Mouse (Mus musculus) induced T-regulatory cell, adult 2 months (primary cell): ENCODE results near the gene Pdpk1.
"Not testable (repeated sequence)": the region's sequence is repeated elsewhere in the genome, so short reads cannot be mapped to it uniquely, and the experiment has no call there.

ENCODE experiments used
- DNase-seq: peaks from one replicate; pipeline ENCODE4 v3.0.0-alpha.2; 2012; ENCODE audit warnings: low read depth

The Pdpk1 gene

DNA sequence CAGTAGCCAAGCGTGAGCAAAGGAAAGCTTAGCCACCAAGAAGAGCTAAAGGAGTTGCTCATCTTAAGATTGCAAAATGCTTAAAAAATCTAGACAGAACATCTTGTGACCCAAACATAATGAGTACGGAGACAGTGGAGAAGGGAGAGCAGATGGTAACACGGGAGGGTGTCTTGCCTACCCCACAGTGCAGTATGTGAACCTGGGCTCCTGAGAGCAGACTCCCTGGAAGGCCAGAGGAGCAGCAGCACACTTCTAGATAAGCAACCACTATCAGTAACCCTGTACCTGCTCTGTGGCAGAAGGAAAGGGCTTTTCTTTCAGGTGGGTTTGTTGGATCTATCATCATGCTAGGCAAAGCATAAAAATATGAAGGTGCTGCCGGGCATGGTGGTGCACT is 37.7 kb downstream of the Pdpk1 start:
- no peak for DNase-seq

DNA sequence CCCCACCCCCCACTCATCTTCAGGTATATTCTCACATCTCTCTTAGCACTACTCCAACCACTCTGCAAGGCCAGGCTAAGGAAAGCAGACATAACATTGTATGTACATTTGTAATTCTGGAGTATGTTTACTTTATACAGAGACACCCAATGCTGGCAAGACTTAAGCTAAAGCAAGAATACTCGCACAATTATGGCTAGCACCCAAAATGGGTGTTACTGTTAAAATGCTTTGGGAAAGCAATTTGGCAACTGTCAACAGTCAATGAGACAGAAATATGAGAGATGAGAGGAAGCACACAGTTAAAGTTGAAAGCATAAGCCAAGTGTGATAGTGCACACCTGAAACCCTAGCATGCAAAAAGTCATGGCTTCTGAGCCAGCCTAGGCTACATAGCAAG is 39.5 kb downstream of the Pdpk1 start:
- no peak for DNase-seq

DNA sequence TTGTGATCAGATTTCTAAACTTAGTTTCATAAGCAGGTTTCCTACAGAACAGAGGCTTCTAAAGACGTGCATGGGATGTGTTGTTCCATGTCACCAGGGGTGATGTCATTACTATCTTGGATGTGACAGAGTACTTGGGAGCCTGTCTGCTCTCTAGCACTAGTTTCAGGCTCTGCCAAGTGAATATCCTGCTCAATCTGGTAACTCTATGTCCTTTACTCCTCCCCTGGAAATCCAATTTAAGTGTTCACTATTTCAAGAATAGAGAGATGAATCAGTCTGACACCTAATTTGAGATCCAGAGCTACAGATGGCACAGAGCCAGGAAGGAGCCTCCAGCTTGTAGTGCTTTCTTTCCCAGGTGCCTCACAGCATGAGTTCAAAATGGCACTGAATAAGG is 41.8 kb downstream of the Pdpk1 start:
- DNase-seq = no peak

DNA sequence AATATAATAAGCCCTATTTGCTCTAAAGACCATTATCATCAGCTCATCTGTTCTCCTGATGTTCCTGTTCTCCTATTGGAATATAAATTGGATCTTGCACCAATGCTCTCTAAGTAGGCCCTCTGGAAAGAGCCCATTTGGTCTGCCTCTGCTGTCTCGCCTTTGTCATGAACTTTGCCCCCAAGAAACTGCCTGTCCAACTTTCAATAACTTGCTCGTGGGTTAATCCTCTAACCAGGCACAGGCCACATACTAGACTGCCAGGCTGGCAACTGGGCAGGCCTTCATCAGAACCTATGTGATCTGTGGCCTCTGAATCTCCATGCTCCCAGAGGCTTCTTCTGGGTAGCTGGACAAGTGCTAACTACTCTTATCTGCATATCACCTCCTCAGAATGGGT is 45.6 kb downstream of the Pdpk1 start:
- no peak for DNase-seq

DNA sequence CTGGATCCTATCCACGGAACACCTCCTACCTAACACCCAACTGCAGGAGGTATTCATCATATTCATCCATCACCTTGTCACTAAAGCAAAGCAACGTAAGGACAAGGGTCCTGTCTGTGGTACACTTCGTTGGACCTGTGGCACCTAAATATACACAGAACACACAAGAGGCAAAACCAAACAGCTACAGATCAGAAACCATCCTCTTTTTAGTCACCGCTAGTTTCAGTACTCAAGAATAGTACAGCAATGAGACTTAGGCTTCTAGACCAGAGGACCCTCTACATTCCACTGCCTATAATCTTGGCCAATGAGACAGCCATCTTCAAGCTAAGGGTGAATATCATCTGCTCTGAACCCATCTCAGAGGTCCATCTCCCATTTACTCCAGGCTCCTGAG is 52.4 kb downstream of the Pdpk1 start:
- DNase-seq = no peak

DNA sequence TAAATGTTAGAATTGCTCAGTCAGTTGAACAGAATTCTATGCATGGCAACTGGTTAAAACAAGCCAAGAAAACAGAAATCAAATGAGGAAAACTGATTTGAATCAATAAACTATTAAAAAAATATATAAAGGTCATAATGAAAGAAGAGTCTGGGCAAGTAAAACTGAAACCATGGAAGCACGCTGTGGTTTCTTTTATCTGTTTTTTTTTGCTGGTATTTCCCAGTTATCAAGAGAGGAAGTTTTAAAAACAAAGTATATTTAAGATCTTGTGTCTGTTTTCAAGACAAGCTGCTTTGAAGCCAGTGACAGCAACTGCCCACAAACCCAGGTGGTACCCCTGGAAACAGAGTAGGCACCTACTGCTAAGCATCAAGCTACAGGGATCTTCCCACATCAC is 60.1 kb downstream of the Pdpk1 start:
- no peak for DNase-seq

DNA sequence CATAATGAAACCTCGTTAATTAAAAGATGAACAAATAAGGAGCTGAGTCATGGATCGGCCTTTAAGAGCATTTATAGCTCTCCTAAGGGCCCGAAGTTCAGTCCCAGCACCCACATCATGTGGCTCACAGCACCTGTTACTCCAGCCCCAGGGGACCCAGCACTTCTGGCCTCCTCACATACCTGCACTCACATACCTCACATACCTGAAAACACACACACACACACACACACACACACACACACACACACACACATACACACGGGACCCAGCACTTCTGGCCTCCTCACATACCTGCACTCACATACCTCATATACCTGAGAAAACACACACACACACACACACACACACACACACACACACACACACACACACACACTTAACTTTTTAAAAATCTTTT is 64.3 kb downstream of the Pdpk1 start:
- DNase-seq = not testable (repeated sequence)

DNA sequence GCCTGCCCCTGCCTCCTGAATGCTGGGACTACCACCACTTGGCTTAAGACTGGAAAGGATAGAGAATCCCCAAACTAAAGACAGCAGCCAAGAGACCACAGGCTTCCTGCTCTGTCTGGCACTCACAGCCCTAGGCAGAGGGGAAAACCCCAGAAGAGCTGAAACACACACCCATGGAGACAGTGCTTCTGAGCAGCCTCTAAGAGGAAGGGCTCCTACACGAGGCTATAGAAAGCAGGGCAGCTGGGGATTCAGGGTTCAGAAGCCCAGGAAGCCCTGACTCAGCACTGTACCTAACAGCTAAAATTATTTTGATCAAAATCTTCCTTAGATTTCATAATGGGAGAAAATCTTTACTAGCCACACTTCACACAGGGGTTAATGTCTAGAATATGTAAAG is 66.1 kb downstream of the Pdpk1 start:
- peak; percentile 67 for DNase-seq

DNA sequence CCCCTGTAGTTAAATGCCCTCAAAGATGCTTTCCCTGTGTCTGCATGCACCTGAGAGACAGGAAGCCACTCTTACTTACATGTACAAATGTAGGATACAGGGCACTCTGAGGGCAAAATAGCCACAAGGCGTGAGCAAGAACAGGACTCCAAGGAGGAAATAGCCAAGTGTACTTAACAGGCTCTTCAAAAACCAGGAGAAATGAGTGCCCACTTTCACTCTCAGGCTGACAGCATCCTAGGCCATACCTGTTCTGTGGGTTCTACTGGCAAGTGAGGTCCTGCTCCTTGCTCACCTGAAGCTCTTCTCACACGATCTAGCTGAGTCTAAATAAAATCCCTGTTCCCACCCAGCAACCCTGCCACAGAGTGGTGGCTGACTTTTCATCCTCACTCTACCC is 73.6 kb downstream of the Pdpk1 start:
- no peak for DNase-seq

DNA sequence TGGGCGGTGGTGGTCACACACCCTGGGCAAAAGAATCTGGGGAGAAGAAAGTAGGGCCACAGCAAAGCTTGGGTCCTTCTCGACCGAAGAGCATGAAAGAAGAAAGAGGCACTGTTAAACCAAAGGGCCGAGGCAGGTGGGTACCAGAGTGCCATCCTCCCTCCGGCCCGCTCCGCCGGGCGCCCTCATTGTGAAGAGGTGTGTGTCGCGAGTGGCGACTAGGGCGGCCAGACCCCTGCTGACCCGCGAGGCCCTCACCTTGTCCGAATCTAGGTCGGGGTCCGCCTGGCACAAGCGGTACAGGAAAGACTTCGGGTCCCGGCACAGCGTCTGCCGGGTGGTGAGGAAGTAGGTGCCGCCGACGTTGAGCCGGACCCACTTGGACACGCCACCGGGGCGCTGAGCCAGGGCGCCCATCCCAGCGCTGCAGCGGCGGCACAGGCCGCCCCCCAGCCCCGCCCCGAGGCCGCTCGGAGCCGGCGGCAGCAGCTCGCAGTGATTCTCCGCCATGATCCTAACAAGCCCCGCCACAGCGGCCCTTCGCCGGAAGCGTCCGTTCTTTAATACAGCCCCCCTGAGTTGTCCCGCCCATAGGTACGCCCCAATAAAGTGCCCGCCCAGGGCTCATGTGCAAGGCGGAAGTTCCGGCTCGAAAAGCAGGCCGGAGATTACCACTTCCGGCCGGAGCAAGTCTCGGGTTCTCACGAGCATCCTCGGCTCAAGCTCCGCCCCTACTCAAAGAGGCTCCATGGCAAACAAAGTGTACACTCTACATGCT is 77.6 kb downstream of the Pdpk1 start, which contains the start of gene Kctd5:
Gene Kctd5, minus strand, starts transcription at position 567 of the 778 bp plus-strand sequence.
- DNase-seq = peak; percentile 97

DNA sequence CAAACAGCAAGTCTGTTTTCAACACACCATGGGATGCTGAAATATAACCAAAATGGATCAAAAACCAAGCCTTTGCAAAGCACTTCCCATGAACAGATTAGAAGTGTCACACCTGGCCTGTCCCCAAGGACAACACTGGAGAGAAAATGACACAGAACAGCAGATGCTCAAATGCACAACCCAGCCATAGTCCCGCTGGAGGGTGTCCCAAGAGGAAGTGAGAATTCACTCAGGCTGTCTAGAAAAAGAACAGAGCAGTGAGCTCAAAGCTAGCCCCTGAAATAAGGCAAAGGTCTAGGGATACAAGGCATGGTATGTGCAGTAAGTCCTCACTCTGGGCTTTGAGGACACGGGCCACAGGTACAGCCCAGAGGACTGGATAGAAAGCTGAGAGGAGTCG is 81.2 kb downstream of the Pdpk1 start:
- no peak for DNase-seq

DNA sequence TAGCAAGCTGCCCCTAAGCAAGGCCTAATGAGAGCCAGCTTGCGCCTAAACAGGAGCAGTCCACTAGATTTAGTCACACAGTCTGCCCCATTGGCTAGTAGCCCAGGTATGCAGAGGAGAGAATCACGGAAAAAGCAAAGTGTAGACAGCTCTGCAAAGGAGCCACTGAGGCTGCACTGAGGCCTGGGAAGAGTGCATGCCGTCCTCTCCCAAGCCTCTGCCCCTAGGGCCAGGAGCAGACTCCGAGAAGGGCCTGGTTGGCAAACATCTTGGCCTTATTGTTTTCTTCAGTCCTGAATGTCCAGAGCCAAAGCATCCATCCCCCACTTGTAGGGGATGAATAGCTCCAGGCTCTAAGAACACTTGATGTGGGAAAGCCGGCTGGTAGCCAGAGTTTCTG is 82.5 kb downstream of the Pdpk1 start:
- no peak for DNase-seq

DNA sequence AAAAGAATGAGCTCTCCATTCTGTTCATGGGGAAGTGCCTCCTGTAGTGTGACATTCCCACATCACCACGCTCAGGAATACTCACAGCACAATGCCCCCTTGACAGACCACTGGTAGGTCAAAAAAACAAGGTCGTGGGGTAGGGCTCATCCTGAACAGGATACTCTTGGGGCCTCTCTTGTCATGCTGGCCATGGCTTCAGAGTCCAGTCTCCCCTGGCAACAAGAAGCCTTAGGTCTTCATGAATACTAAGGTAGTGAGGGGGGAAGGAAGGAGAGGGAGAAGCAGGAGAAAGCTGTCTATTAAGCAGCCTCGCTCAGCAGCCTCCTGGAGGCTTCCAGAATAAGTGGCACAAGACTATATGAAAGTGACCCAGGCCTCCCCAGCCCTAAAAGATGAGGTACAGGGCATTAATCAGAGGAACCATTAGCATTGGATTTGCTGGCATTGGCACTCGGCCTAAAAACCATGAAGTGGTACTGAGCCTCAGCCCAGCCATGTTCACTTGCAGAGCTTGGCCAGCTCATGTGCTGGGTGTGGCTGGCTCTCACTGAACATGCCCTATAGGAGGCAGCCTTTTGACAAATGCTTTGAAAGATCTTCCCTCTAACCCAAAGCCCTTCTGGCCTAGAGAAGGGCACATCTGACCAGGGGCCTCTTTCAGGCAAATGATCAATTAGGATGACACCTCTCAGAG is 88.1 kb downstream of the Pdpk1 start:
- DNase-seq = no peak

DNA sequence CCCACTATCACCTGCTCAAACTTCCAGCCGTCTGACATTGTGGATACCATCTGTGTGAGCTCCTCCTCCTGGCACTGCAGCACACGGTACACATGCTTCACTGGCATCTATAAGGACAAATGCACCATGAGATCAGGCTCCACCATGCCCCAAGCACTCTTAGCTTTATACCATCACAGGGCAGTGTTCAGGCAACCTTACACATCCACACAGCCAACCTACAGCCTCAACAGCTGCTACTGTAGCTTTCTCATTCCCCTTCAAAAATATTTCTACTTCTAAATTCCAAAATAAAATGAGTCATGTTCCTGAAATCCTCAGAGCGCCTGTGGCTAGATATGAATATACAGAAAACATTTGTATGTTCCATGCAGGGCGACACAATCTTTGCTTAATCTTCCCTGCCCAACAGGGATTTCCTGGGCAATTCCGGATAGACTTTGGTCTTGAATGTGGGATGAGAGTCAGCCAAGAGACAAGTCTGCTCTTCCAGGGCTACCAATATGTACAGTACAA is 92.9 kb downstream of the Pdpk1 start:
- DNase-seq = no peak

DNA sequence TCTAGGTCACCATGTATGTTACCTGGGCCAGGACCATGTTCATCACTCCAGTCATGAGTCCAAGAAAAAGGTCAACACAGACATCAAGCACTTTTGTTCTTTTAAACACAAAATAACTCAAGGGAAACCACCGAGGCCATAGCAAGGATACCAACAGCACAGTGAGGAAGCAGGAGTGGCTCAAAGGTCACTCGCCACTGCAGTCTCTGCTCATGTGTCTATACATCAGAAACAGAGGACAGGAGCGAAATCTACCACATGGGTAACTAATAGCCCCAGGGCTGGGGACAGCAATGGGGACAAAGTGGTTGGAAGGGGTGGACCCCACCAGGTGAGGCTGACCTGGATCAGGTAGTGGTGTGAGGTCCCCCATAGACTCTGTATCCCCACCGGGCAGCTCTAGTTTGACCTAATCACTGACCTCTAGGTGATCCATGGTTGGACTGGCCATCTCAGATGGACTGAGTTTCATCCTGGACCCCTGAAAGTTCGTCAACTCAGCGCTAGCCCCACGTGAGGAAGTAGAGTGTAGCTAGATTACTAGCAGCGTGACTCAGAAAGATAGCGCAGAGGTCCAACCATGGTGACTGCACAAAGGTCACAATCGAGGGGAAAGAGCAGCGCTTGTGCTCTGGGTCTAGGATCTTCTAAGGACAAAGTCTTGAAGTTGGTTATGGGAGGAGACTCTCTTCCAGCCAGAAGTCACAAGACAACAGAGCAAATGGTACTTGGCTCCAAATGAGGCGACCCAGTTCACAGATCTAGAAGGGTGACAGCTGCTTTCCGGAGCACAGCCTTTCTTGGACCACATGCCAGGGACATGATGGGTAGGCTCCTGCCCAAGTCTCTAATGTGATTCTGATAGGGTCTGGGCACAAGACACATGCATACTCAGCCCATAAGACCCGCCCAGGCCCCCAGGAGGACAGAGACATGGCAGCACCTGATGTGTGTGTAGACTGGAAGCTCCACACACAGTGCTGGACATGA is 93.8 kb downstream of the Pdpk1 start:
- no peak for DNase-seq

DNA sequence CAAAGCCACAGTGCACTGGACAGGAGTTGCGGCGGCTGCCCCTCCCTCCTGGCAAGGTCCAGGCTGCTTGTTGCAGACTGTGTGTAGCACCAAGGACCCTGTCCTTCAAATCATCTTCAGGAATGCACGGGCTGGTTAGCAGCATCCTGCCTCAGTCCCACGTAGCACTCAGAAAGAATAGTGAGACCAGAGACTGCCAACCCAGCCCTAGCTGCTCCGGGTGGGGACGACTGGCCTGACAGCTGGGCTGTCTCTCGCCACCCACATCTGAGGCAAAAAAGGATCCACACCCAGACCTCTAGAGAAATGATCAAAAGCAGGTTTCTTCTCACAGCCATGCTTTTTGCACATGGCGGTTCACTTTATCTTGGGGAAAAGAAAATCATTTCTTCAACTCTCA is 101.7 kb downstream of the Pdpk1 start:
- no peak for DNase-seq

DNA sequence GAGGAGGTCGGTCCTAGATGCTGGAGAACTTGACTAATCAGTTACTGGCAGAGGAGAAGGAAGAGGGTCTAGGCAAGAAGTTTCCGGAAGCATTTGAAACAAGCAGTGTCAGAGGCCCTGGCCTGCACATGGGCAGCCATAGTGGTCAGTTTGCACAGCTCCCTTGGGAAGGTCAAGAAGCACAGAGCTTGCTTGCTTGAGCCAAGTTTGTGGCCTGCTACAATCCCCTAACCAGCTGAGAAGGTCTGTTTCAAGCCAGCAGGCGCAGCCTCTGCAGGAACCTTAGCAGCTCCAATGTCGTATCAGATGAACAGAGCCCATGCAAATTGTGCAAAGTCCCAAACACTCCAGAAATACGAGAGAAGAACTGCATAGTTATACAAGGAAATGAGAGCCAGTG is 102.7 kb downstream of the Pdpk1 start:
- DNase-seq = no peak

DNA sequence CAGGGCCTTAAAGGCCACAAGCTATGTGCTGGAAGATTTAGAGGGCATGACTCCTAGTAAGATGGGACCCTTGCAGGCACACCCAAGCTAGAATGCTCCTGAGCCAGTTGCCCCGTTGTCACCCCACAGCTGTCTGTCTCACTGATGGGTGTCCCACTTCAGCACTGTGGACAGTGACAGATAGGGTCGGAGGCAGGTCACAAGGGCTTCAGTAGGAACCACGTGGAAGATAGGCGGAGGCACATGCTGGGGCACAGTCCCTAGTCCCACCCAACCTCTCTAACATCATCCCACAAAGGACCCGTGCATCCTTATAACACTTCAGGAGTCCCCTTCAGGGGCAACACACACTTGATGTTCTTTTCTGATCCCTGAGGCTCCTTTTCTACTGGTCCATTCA is 104.7 kb downstream of the Pdpk1 start:
- DNase-seq = no peak

DNA sequence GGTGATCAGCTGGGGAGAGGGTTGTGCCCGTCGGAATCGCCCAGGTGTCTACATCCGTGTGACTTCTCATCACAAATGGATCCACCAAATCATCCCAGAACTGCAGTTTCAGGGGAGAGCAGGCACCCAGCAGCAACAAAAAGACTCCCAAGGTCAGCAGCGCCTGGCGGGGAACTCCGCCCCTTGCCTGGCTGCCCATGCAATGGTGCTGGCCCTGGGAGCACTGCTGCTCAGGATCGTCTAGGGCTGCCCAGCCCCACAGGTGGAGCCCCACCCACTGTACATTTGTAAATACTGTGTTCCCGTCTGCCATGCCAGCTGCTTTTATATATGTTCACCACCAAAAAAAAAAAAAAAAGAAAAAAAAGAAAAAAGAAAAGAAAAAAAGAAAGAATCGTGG is 105.1 kb downstream of the Pdpk1 start:
- no peak for DNase-seq

DNA sequence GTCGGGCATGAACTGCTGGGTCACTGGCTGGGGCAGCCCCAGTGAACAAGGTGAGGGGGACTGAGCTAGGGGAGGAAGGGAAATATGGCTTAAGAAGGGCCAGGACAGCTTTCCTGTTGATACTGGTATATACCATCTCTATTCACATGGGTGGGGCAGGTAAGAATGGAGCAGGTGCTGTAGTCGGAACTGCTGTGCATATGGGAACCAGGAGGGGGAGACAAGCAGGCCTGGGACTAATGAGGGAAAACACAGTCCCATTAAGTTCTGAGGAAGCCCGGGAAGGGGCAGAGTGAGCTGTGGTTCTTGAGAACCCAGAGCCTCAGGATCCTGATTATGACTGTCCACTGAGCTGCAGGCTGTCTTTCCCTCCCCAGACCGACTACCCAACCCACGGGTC is 106.2 kb downstream of the Pdpk1 start:
- no peak for DNase-seq

DNA sequence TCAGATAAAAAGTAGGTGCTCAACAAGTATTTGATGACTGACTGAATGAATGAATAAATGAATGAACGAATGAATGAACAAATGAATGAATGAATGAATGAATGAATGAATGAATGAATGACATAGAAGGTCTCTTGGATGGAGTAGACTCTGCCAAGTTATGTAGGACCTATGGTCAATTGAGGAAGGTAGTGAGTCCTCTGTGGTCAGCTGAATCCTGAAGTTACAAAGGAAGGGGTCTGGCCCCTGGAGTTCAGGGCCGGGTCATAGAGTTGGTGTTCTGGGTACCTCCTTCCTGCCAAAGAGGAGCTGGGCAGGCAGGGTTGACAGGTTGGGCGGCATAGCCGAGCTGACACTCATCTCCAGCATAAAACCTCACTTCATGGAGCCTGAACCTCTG is 112.9 kb downstream of the Pdpk1 start, which contains the start of gene Prss27:
Gene Prss27, plus strand, starts transcription at position 301 of the 400 bp plus-strand sequence.
- DNase-seq = no peak

DNA sequence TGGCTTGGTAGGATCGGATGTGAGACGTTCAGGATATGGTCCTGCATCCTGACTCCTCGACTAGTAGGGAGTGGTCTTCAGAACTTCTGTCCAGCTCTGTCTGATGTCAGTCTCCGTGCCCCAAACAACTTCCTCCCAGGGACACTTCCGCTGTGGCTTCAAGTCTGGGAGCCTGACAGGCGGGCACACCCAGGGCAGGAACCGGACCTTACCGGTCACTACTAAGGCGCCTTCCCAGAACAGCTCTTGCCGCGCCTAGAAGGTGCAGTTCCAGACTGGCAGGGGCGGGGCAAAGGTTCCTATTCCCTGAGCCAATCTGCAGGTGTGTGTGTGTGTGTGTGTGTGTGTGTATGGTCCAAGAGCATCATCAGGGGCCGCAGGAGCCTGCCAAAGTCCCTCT is 113.4 kb downstream of the Pdpk1 start:
- no peak for DNase-seq
